Mouse (Mus musculus) liver, embryonic 16.5 days (tissue): ENCODE data around the gene Krtap10-4. TPM values are rescaled to one million over a fixed set of nuclear protein-coding genes. Genes with fewer than 3 reads are reported as not detected.

Experiments
- polyA plus RNA-seq: library from polyadenylated mRNA; unstranded; fragments of >200 nt; fragmentation: Nextera tagmentation; extraction: Ambion mirVana; gene quantifications from 2 replicates; pipeline ENCODE4 v1.2.1, GENCODE M21; 2015

Gene Krtap10-4
- polyA plus RNA-seq, 1 experiment from 2014 or later, result not detected

Other genes starting within 250 kb of the Krtap10-4 start
- 87.3 and 94.5 TPM in 2 replicates for gene Pttg1ip, start 245.4 kb downstream of the Krtap10-4 start, polyA plus RNA-seq
- 82.3 and 92.2 TPM in 2 replicates for gene Sumo3, start 221.0 kb downstream of the Krtap10-4 start, polyA plus RNA-seq
- 0.61 TPM in 1 of 2 replicates, not detected in the other for gene Gm49325, start 220.9 kb downstream of the Krtap10-4 start, polyA plus RNA-seq
- gene Ube2g2, start 204.8 kb downstream of the Krtap10-4 start, polyA plus RNA-seq, result 43.7 and 46.3 TPM in 2 replicates
- gene Tspear, start 140.5 kb downstream of the Krtap10-4 start, polyA plus RNA-seq, result 0.05 TPM in 1 of 2 replicates, not detected in the other
- gene Gm19402, start 136.3 kb downstream of the Krtap10-4 start, polyA plus RNA-seq, result not detected in 2 replicates
- gene Gm9508, start 129.9 kb downstream of the Krtap10-4 start, polyA plus RNA-seq, result not detected in 2 replicates
- gene Gm10272, start 120.5 kb downstream of the Krtap10-4 start, polyA plus RNA-seq, result not detected in 2 replicates
- gene Gm10024, start 115.6 kb downstream of the Krtap10-4 start, polyA plus RNA-seq, result not detected in 2 replicates
- not detected in 2 replicates for gene Gm10142, start 111.3 kb downstream of the Krtap10-4 start, polyA plus RNA-seq
- gene Krtap12-1, start 106.5 kb downstream of the Krtap10-4 start, polyA plus RNA-seq, result not detected in 2 replicates
- gene Gm10100, start 100.6 kb downstream of the Krtap10-4 start, polyA plus RNA-seq, result not detected in 2 replicates
- not detected in 2 replicates for gene Gm18596, start 84.5 kb downstream of the Krtap10-4 start, polyA plus RNA-seq
- not detected in 2 replicates for gene Gm9736, start 75.7 kb downstream of the Krtap10-4 start, polyA plus RNA-seq
- gene Gm3233, start 67.4 kb downstream of the Krtap10-4 start, polyA plus RNA-seq, result not detected in 2 replicates
- not detected in 2 replicates for gene Gm3238, start 55.8 kb downstream of the Krtap10-4 start, polyA plus RNA-seq
- not detected in 2 replicates for gene Gm7138, start 50.2 kb downstream of the Krtap10-4 start, polyA plus RNA-seq
- not detected in 2 replicates for gene Gm3250, start 44.6 kb downstream of the Krtap10-4 start, polyA plus RNA-seq
- not detected in 2 replicates for gene Gm7137, start 38.9 kb downstream of the Krtap10-4 start, polyA plus RNA-seq
- gene Gm9639, start 32.0 kb downstream of the Krtap10-4 start, polyA plus RNA-seq, result not detected in 2 replicates
- gene Gm19668, start 28.0 kb downstream of the Krtap10-4 start, polyA plus RNA-seq, result not detected in 2 replicates
- not detected in 2 replicates for gene Gm9507, start 15.3 kb downstream of the Krtap10-4 start, polyA plus RNA-seq
- gene Gm2696, start 12.4 kb downstream of the Krtap10-4 start, polyA plus RNA-seq, result not detected in 2 replicates
- not detected in 2 replicates for gene Krtap10-10, start 8.9 kb upstream of the Krtap10-4 start, polyA plus RNA-seq
- not detected in 2 replicates for gene Gm36176, start 19.7 kb upstream of the Krtap10-4 start, polyA plus RNA-seq
- gene Gm10318, start 25.8 kb upstream of the Krtap10-4 start, polyA plus RNA-seq, result not detected in 2 replicates
- gene Gm3285, start 34.9 kb upstream of the Krtap10-4 start, polyA plus RNA-seq, result not detected in 2 replicates
- 16.5 and 18.6 TPM in 2 replicates for gene Lrrc3, start 75.4 kb upstream of the Krtap10-4 start, polyA plus RNA-seq
- gene Trpm2, start 143.5 kb upstream of the Krtap10-4 start, polyA plus RNA-seq, result 2.7 and 3.0 TPM in 2 replicates
- 3.7 and 4.0 TPM in 2 replicates for gene 1810043G02Rik, start 151.4 kb upstream of the Krtap10-4 start, polyA plus RNA-seq
- gene Pfkl, start 183.0 kb upstream of the Krtap10-4 start, polyA plus RNA-seq, result 83.0 and 83.2 TPM in 2 replicates
- not detected in 2 replicates for gene Dnmt3l, start 214.9 kb upstream of the Krtap10-4 start, polyA plus RNA-seq
- gene Aire, start 216.5 kb upstream of the Krtap10-4 start, polyA plus RNA-seq, result not detected in 2 replicates
- gene Icosl, start 242.2 kb upstream of the Krtap10-4 start, polyA plus RNA-seq, result 1.5 and 1.7 TPM in 2 replicates